Mouse (Mus musculus) liver, embryonic 15.5 days (tissue): Measurements from ENCODE around the gene Stat4. TPM values are rescaled to one million over a fixed set of nuclear protein-coding genes. Genes with fewer than 3 reads are reported as not detected.

Experiments used
- polyA plus RNA-seq: library from polyadenylated mRNA; unstranded; fragments of >200 nt; fragmentation: Nextera tagmentation; extraction: Ambion mirVana; gene quantifications from 2 replicates; pipeline ENCODE4 v1.2.1, GENCODE M21; 2015

Gene Stat4
- polyA plus RNA-seq, 1 experiment from 2014 or later = 1.2 TPM

Other genes starting within 250 kb of the Stat4 start
- gene Myo1b, start 71.1 kb upstream of the Stat4 start, polyA plus RNA-seq = 8.1 and 8.2 TPM in 2 replicates
- gene Stat1, start 132.3 kb downstream of the Stat4 start, polyA plus RNA-seq = 24.0 and 26.0 TPM in 2 replicates
- gene Gls, start 246.1 kb downstream of the Stat4 start, polyA plus RNA-seq = 5.3 and 5.9 TPM in 2 replicates